Mouse (Mus musculus) liver, embryonic 12.5 days (tissue): Measurements from ENCODE around the gene AL731706.1. TPM values are rescaled to one million over a fixed set of nuclear protein-coding genes. Genes with fewer than 3 reads are reported as not detected.

ENCODE experiments used
- ATAC-seq: fragments of 200-750 bp; cut with Nextera tagmentation; 2 replicates; pipeline ENCODE4 v1.8.0; 2017; ENCODE audit warnings: moderate number of reproducible peaks, mild to moderate bottlenecking, moderate library complexity
- H3K27ac ChIP-seq: fragments of 300-500 bp; sonication (generic); 2 replicates; pipeline ENCODE4 v1.5.1; 2016; ENCODE audit warnings: mild to moderate bottlenecking
- H3K27me3 ChIP-seq: fragments of 300-500 bp; sonication (generic); replicated peaks from 2 replicates; pipeline ENCODE4 v1.6.1; 2016; ENCODE audit warnings: mild to moderate bottlenecking, moderate library complexity
- H3K36me3 ChIP-seq: fragments of 300-500 bp; sonication (generic); 2 replicates; pipeline ENCODE4 v1.6.1; 2016; ENCODE audit warnings: mild to moderate bottlenecking, moderate library complexity
- H3K4me1 ChIP-seq: fragments of 300-500 bp; sonication (generic); 2 replicates; pipeline ENCODE4 v1.6.1; 2016
- H3K4me2 ChIP-seq: fragments of 300-500 bp; sonication (generic); 2 replicates; pipeline ENCODE4 v1.6.1; 2016; ENCODE audit warnings: mild to moderate bottlenecking, moderate library complexity
- H3K4me3 ChIP-seq: fragments of 300-500 bp; sonication (generic); 2 replicates; pipeline ENCODE4 v1.5.1; 2016; ENCODE audit warnings: mild to moderate bottlenecking, moderate library complexity
- H3K9ac ChIP-seq: fragments of 300-500 bp; sonication (generic); 2 replicates; pipeline ENCODE4 v1.6.1; 2016; ENCODE audit warnings: mild to moderate bottlenecking, moderate library complexity
- H3K9me3 ChIP-seq: fragments of 300-500 bp; sonication (generic); replicated peaks from 2 replicates; pipeline ENCODE4 v1.6.1; 2016; ENCODE audit warnings: mild to moderate bottlenecking, moderate library complexity
- WGBS: fragments of 180-500 bp; shearing (Covaris S2); methylation state at CpG from one replicate; pipeline ENCODE4 v1.1.7; 2016; ENCODE audit not compliant: insufficient replicate concordance; 5-methylcytosine and 5-hydroxymethylcytosine counted together
- polyA plus RNA-seq: library from polyadenylated mRNA; unstranded; fragments of >200 nt; fragmentation: Nextera tagmentation; extraction: Ambion mirVana; gene quantifications from 2 replicates; pipeline ENCODE4 v1.2.1, GENCODE M21; 2016

The AL731706.1 gene
- polyA plus RNA-seq, 1 experiment from 2014 or later: 17.1 TPM

DNA sequence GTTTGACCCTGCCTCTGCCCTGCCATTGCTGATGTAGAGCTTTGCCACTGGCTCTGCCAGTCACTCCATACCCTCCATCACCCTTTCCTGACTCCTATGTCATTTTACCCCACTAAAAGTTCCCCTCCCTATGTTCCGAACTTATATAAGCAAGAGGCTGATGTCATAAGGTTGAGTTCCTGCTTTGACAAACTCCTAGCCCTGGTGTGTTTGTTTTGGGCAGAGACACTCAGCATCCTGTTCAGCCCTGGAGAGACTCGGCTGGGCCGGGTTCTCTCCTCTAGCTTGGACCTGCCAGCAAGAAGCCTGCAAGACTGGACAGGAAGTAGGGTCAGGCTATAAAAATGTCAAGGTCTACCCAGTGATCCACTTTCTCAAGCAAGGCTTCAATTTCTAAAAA lies 58.3 kb downstream of the AL731706.1 start:
- Histone ChIP-seq H3K9me3 (no peaks in the 10 kb centered on the region), H3K4me3 (no peak overlapping the region), H3K4me1 (no peaks in the 10 kb centered on the region), H3K27ac (no peak overlapping the region), H3K27me3 (no peaks in the 10 kb centered on the region), H3K9ac (no peak overlapping the region), H3K4me2 (no peak overlapping the region), H3K36me3 (no peaks in the 10 kb centered on the region)
- WGBS: 41% methylated on average over 3 of the region's 3 CpGs
- ATAC-seq: no peak

Other genes starting within 250 kb of the AL731706.1 start
- 0.04 and 0.18 TPM in 2 replicates for gene Snap25, start 177.9 kb downstream of the AL731706.1 start, polyA plus RNA-seq
- gene AL731706.2, start 5.7 kb downstream of the AL731706.1 start, polyA plus RNA-seq: 12.0 and 19.6 TPM in 2 replicates
- gene Slx4ip, start 171 bp downstream of the AL731706.1 start, polyA plus RNA-seq: 3.3 and 3.5 TPM in 2 replicates
- 6.9 and 7.1 TPM in 2 replicates for gene Mkks, start within 50 bp of the AL731706.1 start, polyA plus RNA-seq
- gene Jag1, start 225.3 kb upstream of the AL731706.1 start, polyA plus RNA-seq: 2.7 and 2.8 TPM in 2 replicates